Mouse (Mus musculus): Measurements from ENCODE around the gene Bend6.

DNA sequence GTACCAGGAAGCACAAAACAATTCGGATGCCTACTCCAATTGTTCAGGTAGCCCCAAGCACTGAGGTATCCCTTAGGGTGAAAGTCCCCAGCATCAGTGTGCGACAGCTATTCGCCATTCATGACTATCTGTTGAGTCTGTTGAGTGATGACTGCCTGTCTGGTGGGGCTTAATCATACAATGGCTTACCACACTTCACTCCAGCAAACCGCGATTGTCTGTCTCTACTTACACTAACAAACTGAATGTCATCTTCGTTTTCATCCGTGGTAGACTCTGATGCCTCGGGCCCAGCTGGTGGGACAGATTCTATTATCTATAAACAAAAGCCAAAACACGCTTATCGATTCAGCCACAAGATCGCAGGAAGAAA lies 94.1 kb downstream of the Bend6 start:
- TF ChIP-seq CTCF (IDR thresholded peaks at IDR 0.05; ENCODE audit: low read depth, low read length) (no peak), POLR2A (IDR thresholded peaks at IDR 0.05; ENCODE audit: borderline replicate concordance, low read depth, low read length) (no peak)
